Mouse (Mus musculus) heart, adult 11 months (tissue): Measurements from ENCODE around the gene Ccdc151.

Experiments used
- DNase-seq: peaks from one replicate; pipeline ENCODE4 v3.0.0; 2022

Gene Ccdc151

GRCm38 (mm10) chr9:22002194-22003162 is at the start of gene Ccdc151, which contains the start of gene Prkcsh:
Gene Ccdc151 (minus strand): TSS chr9:22002634.
Gene Prkcsh (plus strand): TSS chr9:22002806.
- peak; percentile 100 for DNase-seq

GRCm38 (mm10) chr9:22051958-22052254 is 49.5 kb upstream of the Ccdc151 start, which contains the start of gene Elavl3:
Gene Elavl3 (minus strand): TSS chr9:22052023.
- no peak for DNase-seq

GRCm38 (mm10) chr9:22051161-22051957 is 48.9 kb upstream of the Ccdc151 start:
- DNase-seq, result no peak

GRCm38 (mm10) chr9:22050351-22050889 is 48.0 kb upstream of the Ccdc151 start:
- peak; percentile 92 for DNase-seq

- no peak for DNase-seq
These were observed 47.4 kb upstream of the Ccdc151 start for GRCm38 (mm10) chr9:22049721-22050270.

- DNase-seq, result peak; percentile 90
These were observed 46.9 kb upstream of the Ccdc151 start for GRCm38 (mm10) chr9:22049315-22049714.

GRCm38 (mm10) chr9:22047329-22047728 is 44.9 kb upstream of the Ccdc151 start:
- DNase-seq, result no peak

GRCm38 (mm10) chr9:22041832-22042231 is 39.4 kb upstream of the Ccdc151 start:
- DNase-seq, result no peak

GRCm38 (mm10) chr9:22037826-22038225 is 35.4 kb upstream of the Ccdc151 start:
- no peak for DNase-seq

GRCm38 (mm10) chr9:22035300-22036044 is 33.0 kb upstream of the Ccdc151 start:
- DNase-seq, result no peak

- no peak for DNase-seq
These were observed 28.0 kb upstream of the Ccdc151 start for GRCm38 (mm10) chr9:22030386-22030785.

- no peak for DNase-seq
These were observed 26.0 kb upstream of the Ccdc151 start for GRCm38 (mm10) chr9:22028467-22028866.

GRCm38 (mm10) chr9:22024592-22024991 is 22.2 kb upstream of the Ccdc151 start:
- DNase-seq, result no peak

GRCm38 (mm10) chr9:22017208-22017825 is 14.9 kb upstream of the Ccdc151 start:
- no peak for DNase-seq

- no peak for DNase-seq
These were observed 13.8 kb upstream of the Ccdc151 start for GRCm38 (mm10) chr9:22016245-22016644.

GRCm38 (mm10) chr9:22012731-22013130 is 10.3 kb upstream of the Ccdc151 start:
- no peak for DNase-seq

- no peak for DNase-seq
These were observed 8.6 kb upstream of the Ccdc151 start for GRCm38 (mm10) chr9:22011055-22011454.

- DNase-seq, result no peak
These were observed 2.1 kb upstream of the Ccdc151 start for GRCm38 (mm10) chr9:22004546-22004945.

GRCm38 (mm10) chr9:22003163-22003554 is 725 bp upstream of the Ccdc151 start:
- DNase-seq, result no peak

GRCm38 (mm10) chr9:22001633-22002032 is 801 bp downstream of the Ccdc151 start:
- DNase-seq, result no peak

- DNase-seq, result no peak
These were observed 2.1 kb downstream of the Ccdc151 start for GRCm38 (mm10) chr9:22000296-22000695.
